Mouse (Mus musculus): ENCODE measurements around the gene Tnnt3. TPM values are rescaled to one million over a fixed set of nuclear protein-coding genes. Genes with fewer than 3 reads are reported as not detected.

Tnnt3 gene
- polyA plus RNA-seq, 1 experiment from 2014 or later, result 0.77 TPM

DNA sequence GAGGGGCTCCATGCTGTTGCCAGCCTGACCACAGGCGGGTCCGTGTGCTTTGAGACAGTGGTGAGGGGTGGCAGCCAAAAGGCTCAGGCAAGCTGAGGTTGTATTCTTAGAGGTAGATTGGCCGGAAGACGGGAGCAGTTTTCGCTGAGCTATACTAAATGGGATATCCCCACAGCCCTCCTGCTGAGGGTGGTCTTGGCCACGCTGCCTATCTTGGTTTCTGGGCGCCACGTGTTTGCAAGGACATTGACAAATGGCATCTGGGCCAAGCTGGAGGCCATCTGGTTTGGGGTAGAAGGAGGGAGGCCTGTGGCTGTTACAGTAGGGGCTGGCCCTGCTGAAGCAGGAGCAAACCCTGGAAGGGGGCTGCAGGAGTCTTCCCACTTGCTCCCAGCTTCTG is 5.1 kb upstream of the Tnnt3 start:
- 79% methylated on average over 8 of the region's 8 CpGs for WGBS
- Histone ChIP-seq H3K9ac (no peak overlapping the region), H3K27me3 (0 out of 2 replicates have a peak, but pooled peaks cover 3% of the 10 kb centered on the region), H3K27ac (no peak overlapping the region), H3K36me3 (ENCODE audit: poor library complexity, severe bottlenecking) (no peaks in the 10 kb centered on the region), H3K9me3 (replicated peaks) (no peaks in the 10 kb centered on the region), H3K4me3 (no peak overlapping the region), H3K4me1 (no peaks in the 10 kb centered on the region), H3K4me2 (no peak overlapping the region)
- no peak for ATAC-seq

- H3K36me3 ChIP-seq (ENCODE audit: poor library complexity, severe bottlenecking), result no peaks in the 10 kb centered on the region
- H3K4me2 ChIP-seq, result no peak overlapping the region
- no peak overlapping the region for H3K9ac ChIP-seq
- 0 out of 2 replicates have a peak, but pooled peaks cover 3% of the 10 kb centered on the region for H3K27me3 ChIP-seq
- no peaks in the 10 kb centered on the region for H3K4me1 ChIP-seq
- H3K9me3 ChIP-seq (replicated peaks), result no peaks in the 10 kb centered on the region
- WGBS, result 76% methylated on average over 3 of the region's 3 CpGs
- no peak overlapping the region for H3K4me3 ChIP-seq
- H3K27ac ChIP-seq, result no peak overlapping the region
- no peak for ATAC-seq
Observed at GRCm38 (mm10) chr7:142496158-142496557, 2.5 kb upstream of the Tnnt3 start.

- H3K4me2 ChIP-seq, result no peak overlapping the region
- no peak for ATAC-seq
- H3K9me3 ChIP-seq (replicated peaks), result no peaks in the 10 kb centered on the region
- no peaks in the 10 kb centered on the region for H3K4me1 ChIP-seq
- H3K27me3 ChIP-seq, result 0 out of 2 replicates have a peak, but pooled peaks cover 3% of the 10 kb centered on the region
- H3K4me3 ChIP-seq, result no peak overlapping the region
- WGBS, result 85% methylated on average over 5 of the region's 5 CpGs
- H3K9ac ChIP-seq, result no peak overlapping the region
- H3K27ac ChIP-seq, result no peak overlapping the region
- H3K36me3 ChIP-seq (ENCODE audit: poor library complexity, severe bottlenecking), result no peaks in the 10 kb centered on the region
Observed at GRCm38 (mm10) chr7:142496800-142497199, 1.8 kb upstream of the Tnnt3 start.

- H3K4me3 ChIP-seq, result no peak overlapping the region
- no peak overlapping the region for H3K27ac ChIP-seq
- no peaks in the 10 kb centered on the region for H3K36me3 ChIP-seq (ENCODE audit: poor library complexity, severe bottlenecking)
- no peak overlapping the region for H3K4me2 ChIP-seq
- 0 out of 2 replicates have a peak, but pooled peaks cover 3% of the 10 kb centered on the region for H3K27me3 ChIP-seq
- WGBS, result 87% methylated on average over 2 of the region's 2 CpGs
- ATAC-seq, result no peak
- H3K9ac ChIP-seq, result no peak overlapping the region
- H3K4me1 ChIP-seq, result no peaks in the 10 kb centered on the region
- no peaks in the 10 kb centered on the region for H3K9me3 ChIP-seq (replicated peaks)
Observed at GRCm38 (mm10) chr7:142497775-142498174, 861 bp upstream of the Tnnt3 start.

DNA sequence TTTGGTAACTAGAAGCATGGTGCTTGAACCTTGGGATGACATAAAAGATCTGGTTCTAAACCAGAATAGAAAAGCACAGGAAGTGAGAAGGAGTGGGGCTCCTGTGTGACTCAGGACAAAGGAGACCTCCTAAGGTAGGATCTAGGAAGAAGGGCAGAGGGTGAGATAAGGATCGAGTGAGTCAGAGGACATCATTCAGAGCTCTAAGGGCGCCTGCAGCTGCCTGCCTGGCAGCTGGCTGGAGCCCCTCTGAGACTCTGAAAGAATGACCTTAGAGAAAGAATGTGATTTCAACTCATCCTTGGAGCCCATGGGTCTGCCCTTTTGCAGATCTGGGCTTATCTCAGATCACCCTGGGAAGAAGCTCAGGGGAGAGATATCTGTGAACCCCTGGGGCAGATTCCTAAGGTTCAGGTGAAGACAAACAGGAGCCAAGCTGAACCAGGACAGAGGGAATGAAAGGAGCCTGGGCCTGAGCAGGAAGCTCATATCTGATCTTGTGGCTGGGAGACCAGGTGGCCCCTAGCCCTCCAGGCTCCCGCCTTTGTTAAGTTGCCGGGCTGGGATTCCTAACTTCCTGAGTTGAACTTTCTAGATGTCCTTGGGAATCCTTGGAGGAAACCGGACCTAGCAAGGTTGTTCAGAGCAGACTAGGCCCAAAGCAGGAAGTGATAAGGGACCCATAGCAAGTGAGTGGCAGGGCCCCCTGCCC is 530 bp downstream of the Tnnt3 start:
- Histone ChIP-seq H3K9ac (no peak overlapping the region), H3K4me3 (no peak overlapping the region), H3K27me3 (0 out of 2 replicates have a peak, but pooled peaks cover 3% of the 10 kb centered on the region), H3K27ac (no peak overlapping the region), H3K4me2 (no peak overlapping the region), H3K36me3 (ENCODE audit: poor library complexity, severe bottlenecking) (no peaks in the 10 kb centered on the region), H3K9me3 (replicated peaks) (no peaks in the 10 kb centered on the region), H3K4me1 (no peaks in the 10 kb centered on the region)
- ATAC-seq, result no peak
- WGBS, result 79% methylated on average over 5 of the region's 5 CpGs

DNA sequence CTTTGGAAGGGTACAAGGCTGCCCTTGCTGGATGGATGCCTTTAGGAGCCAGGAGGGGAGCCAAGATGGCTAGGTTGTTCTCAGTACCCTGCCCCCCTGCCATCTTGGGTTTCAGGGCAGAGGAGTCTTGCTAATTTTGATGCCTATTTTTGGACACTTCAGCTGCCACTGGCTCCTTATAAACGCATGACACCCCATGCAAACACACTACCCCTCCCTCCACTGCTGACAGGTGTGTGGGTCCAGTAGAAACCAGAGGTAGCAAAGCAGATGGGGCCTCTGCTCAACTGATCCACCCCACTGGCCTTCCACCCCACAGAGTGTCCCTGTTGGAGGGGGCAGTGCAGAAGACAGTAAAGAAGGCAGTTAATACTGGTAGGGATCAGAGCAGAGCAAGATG is 1.4 kb downstream of the Tnnt3 start:
- H3K27me3 ChIP-seq, result 0 out of 2 replicates have a peak, but pooled peaks cover 3% of the 10 kb centered on the region
- H3K9ac ChIP-seq, result no peak overlapping the region
- H3K9me3 ChIP-seq (replicated peaks), result no peaks in the 10 kb centered on the region
- no peak for ATAC-seq
- H3K36me3 ChIP-seq (ENCODE audit: poor library complexity, severe bottlenecking), result no peaks in the 10 kb centered on the region
- no peak overlapping the region for H3K27ac ChIP-seq
- H3K4me1 ChIP-seq, result no peaks in the 10 kb centered on the region
- 83% methylated on average over 1 of the region's 1 CpGs for WGBS
- H3K4me2 ChIP-seq, result no peak overlapping the region
- H3K4me3 ChIP-seq, result no peak overlapping the region

GRCm38 (mm10) chr7:142503206-142503605 is 4.6 kb downstream of the Tnnt3 start:
- ATAC-seq, result no peak
- Histone ChIP-seq H3K27me3 (no peaks in the 10 kb centered on the region), H3K36me3 (ENCODE audit: poor library complexity, severe bottlenecking) (no peaks in the 10 kb centered on the region), H3K4me2 (no peak overlapping the region), H3K9ac (no peak overlapping the region), H3K4me3 (no peak overlapping the region), H3K27ac (no peak overlapping the region), H3K4me1 (peaks cover 15% of the 10 kb centered on the region), H3K9me3 (replicated peaks) (no peaks in the 10 kb centered on the region)
- 79% methylated on average over 4 of the region's 4 CpGs for WGBS

GRCm38 (mm10) chr7:142505942-142506341 is 7.3 kb downstream of the Tnnt3 start:
- H3K9me3 ChIP-seq (replicated peaks), result no peaks in the 10 kb centered on the region
- H3K4me2 ChIP-seq, result no peak overlapping the region
- no peak overlapping the region for H3K27ac ChIP-seq
- peaks cover 24% of the 10 kb centered on the region for H3K4me1 ChIP-seq
- no peaks in the 10 kb centered on the region for H3K27me3 ChIP-seq
- no peak overlapping the region for H3K9ac ChIP-seq
- WGBS, result 44% methylated on average over 2 of the region's 2 CpGs
- H3K4me3 ChIP-seq, result no peak overlapping the region
- no peaks in the 10 kb centered on the region for H3K36me3 ChIP-seq (ENCODE audit: poor library complexity, severe bottlenecking)
- peak; percentile 62 for ATAC-seq

DNA sequence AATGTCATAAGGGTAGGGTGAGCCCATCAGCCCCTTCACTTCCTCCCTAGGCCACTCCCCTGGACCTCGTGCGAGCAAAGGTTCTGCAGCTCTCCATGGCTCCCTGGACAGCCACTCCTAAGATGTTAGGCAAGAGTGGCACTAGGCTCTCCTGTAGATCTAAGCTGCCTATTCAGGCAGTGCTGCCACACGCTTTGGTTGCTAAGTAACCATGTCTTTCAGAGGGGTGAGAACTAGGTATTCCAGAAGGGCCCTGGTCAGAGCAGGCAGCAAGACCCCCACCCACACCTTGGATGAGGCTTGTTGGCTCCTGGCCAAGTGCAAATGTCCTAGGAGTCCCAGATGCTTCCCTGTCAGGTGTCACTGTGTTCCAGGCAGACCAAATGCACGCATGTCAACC is 7.9 kb downstream of the Tnnt3 start:
- Histone ChIP-seq H3K4me3 (no peak overlapping the region), H3K27me3 (no peaks in the 10 kb centered on the region), H3K27ac (no peak overlapping the region), H3K36me3 (ENCODE audit: poor library complexity, severe bottlenecking) (no peaks in the 10 kb centered on the region), H3K9ac (no peak overlapping the region), H3K4me2 (no peak overlapping the region), H3K4me1 (peaks cover 24% of the 10 kb centered on the region), H3K9me3 (replicated peaks) (no peaks in the 10 kb centered on the region)
- peak; percentile 41 for ATAC-seq
- 17% methylated on average over 4 of the region's 4 CpGs for WGBS

DNA sequence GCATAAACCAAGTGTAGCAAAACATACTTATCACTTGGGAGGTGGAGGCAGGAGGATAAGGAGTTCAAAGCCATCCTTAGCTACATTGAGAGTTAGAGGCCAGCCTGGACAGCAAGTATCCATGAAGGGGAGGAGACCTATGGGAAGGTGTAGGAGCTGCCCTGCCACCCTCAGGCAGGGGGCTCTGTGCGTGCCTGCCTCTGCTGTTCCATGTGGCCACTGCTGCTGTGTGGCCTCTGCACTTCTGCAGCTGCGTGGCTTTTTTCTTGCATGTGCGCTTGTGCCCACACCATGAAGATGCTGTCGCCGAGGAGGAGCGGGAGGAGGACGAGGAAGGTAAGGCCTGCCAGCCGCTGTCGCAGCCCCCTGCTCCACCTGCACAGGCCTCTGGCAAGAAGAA is 8.8 kb downstream of the Tnnt3 start:
- no peak overlapping the region for H3K27ac ChIP-seq
- ATAC-seq, result no peak
- H3K4me3 ChIP-seq, result no peak overlapping the region
- H3K9me3 ChIP-seq (replicated peaks), result no peaks in the 10 kb centered on the region
- no peaks in the 10 kb centered on the region for H3K36me3 ChIP-seq (ENCODE audit: poor library complexity, severe bottlenecking)
- H3K4me2 ChIP-seq, result no peak overlapping the region
- 92% methylated on average over 9 of the region's 9 CpGs for WGBS
- H3K9ac ChIP-seq, result no peak overlapping the region
- H3K27me3 ChIP-seq, result no peaks in the 10 kb centered on the region
- H3K4me1 ChIP-seq, result peaks cover 24% of the 10 kb centered on the region

- 54% methylated on average over 14 of the region's 14 CpGs for WGBS
- Histone ChIP-seq H3K9me3 (replicated peaks) (no peaks in the 10 kb centered on the region), H3K4me3 (no peak overlapping the region), H3K9ac (no peak overlapping the region), H3K36me3 (ENCODE audit: poor library complexity, severe bottlenecking) (no peaks in the 10 kb centered on the region), H3K27ac (peak overlapping the region; percentile 59; the same call in 1 of the 2 replicates), H3K27me3 (no peaks in the 10 kb centered on the region), H3K4me2 (no peak overlapping the region), H3K4me1 (peaks cover 24% of the 10 kb centered on the region)
- no peak for ATAC-seq
Observed at GRCm38 (mm10) chr7:142509518-142509917, 10.9 kb downstream of the Tnnt3 start.

DNA sequence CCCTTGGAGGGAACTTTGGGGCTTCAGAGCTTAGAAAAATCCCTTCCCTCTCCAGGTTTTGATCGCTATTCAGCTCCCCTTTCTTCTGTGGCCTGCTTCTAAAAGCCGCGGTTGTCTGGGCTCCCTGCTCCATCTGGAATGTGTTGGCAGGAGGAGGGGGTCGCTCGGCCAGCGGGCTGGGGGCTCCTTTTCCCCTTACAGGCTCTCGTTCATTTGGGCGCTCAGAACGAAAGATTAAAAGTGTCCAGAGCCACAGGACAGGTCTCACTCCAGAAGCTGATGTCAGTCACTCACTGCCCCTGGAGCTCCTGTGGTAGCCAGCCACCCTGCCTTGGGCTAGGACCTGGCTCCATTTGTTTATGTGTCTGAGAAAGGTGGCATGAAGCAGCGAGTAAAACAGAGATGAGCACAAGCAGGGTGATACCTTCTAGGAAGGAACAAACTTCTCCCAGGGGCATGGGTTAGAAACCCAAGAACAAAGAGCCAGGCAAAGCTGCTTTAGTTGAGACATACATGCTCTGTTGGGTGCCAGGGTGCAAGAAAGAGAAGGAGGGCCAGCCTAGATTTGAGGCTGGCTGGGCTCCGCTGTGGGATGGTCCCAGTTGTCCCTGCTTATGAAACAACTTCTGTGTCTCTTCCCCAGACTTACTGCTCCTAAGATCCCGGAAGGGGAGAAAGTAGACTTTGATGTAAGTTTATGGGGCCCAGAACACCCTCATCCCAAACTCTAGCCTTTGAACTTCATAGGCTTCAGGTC is 11.6 kb downstream of the Tnnt3 start:
- no peak overlapping the region for H3K9ac ChIP-seq
- 13% methylated on average over 12 of the region's 12 CpGs for WGBS

More for the DNA sequence above, 11.6 kb downstream of the Tnnt3 start:
- H3K4me3 ChIP-seq, result no peak overlapping the region
- no peaks in the 10 kb centered on the region for H3K9me3 ChIP-seq (replicated peaks)
- H3K27ac ChIP-seq, result peak overlapping the region; percentile 59
- no peak; the same call in 1 of the 2 replicates for ATAC-seq
- no peaks in the 10 kb centered on the region for H3K36me3 ChIP-seq (ENCODE audit: poor library complexity, severe bottlenecking)
- no peaks in the 10 kb centered on the region for H3K27me3 ChIP-seq
- H3K4me2 ChIP-seq, result peak overlapping the region; percentile 18; the same call in 1 of the 2 replicates
- peaks cover 24% of the 10 kb centered on the region for H3K4me1 ChIP-seq

Measured in forebrain, embryonic 13.5 days (tissue).